Mouse (Mus musculus) MEL (cell line): ENCODE results near the gene Chka.

Experiments used
- CTCF ChIP-seq, 3 experiments: IDR thresholded peaks in 2 of 3; conservative IDR thresholded peaks in 1 of 3; 2 replicates each; pipeline ENCODE4 v1.5.1; 2011 to 2012; ENCODE audit warnings: low read length in 3 of 3, low read depth in 2 of 3, mild to moderate bottlenecking in 2 of 3, improper control_type of control experiment in 1 of 3, inconsistent platforms in 1 of 3, mixed read lengths in 1 of 3, moderate library complexity in 1 of 3; ENCODE audit not compliant: control insufficient read depth in 1 of 3, insufficient read depth in 1 of 3, poor library complexity in 1 of 3, severe bottlenecking in 1 of 3
- E2F4 ChIP-seq: IDR thresholded peaks from 2 replicates; pipeline ENCODE4 v1.6.1; 2011; ENCODE audit warnings: low read depth, low read length, improper control_type of control experiment, borderline replicate concordance
- EP300 ChIP-seq, 2 experiments: IDR thresholded peaks; 2 replicates each; pipeline ENCODE4 v1.6.1; 2011; ENCODE audit warnings: improper control_type of control experiment in 2 of 2, low read length in 2 of 2, low read depth in 1 of 2, mild to moderate bottlenecking in 1 of 2
- GATA1 ChIP-seq: IDR thresholded peaks from 2 replicates; pipeline ENCODE4 v1.6.1; 2011; ENCODE audit warnings: low read depth, low read length, improper control_type of control experiment
- JUND ChIP-seq: IDR thresholded peaks from 2 replicates; pipeline ENCODE4 v1.6.1; 2011; ENCODE audit warnings: low read depth, mild to moderate bottlenecking, improper control_type of control experiment, low read length
- KAT2A ChIP-seq: conservative IDR thresholded peaks from 2 replicates; pipeline ENCODE4 v1.6.1; 2012; ENCODE audit warnings: low read depth, low read length, improper control_type of control experiment, inconsistent platforms
- MAX ChIP-seq: IDR thresholded peaks from 2 replicates; pipeline ENCODE4 v1.6.1; 2011; ENCODE audit warnings: low read length, improper control_type of control experiment
- POLR2A ChIP-seq, 2 experiments: IDR thresholded peaks; 2 replicates each; pipeline ENCODE4 v1.6.1; 2011 to 2012; ENCODE audit warnings: low read length in 2 of 2, mild to moderate bottlenecking in 2 of 2, control low read depth in 1 of 2, improper control_type of control experiment in 1 of 2, low read depth in 1 of 2, moderate library complexity in 1 of 2; ENCODE audit not compliant: control insufficient read depth in 1 of 2, insufficient read depth in 1 of 2, poor library complexity in 1 of 2
- RAD21 ChIP-seq: IDR thresholded peaks from 2 replicates; pipeline ENCODE4 v1.6.1; 2011; ENCODE audit warnings: mild to moderate bottlenecking, low read depth, low read length, improper control_type of control experiment
- SMC3 ChIP-seq: IDR thresholded peaks from 2 replicates; pipeline ENCODE4 v1.6.1; 2011; ENCODE audit warnings: low read depth, low read length, improper control_type of control experiment
- TBP ChIP-seq: IDR thresholded peaks from 2 replicates; pipeline ENCODE4 v1.8.0; 2011; ENCODE audit warnings: low read depth, low read length, improper control_type of control experiment
- ZC3H11A ChIP-seq: IDR thresholded peaks from 2 replicates; pipeline ENCODE4 v1.6.1; 2012; ENCODE audit warnings: low read depth, mild to moderate bottlenecking, inconsistent platforms, low read length, improper control_type of control experiment
- ZMIZ1 ChIP-seq: IDR thresholded peaks from 2 replicates; pipeline ENCODE4 v1.6.1; 2012; ENCODE audit warnings: low read depth, mild to moderate bottlenecking, inconsistent platforms, low read length, improper control_type of control experiment, moderate library complexity
- ZNF384 ChIP-seq: IDR thresholded peaks from 2 replicates; pipeline ENCODE4 v1.6.1; 2012; ENCODE audit warnings: low read depth, mild to moderate bottlenecking, inconsistent platforms, low read length, improper control_type of control experiment

DNA sequence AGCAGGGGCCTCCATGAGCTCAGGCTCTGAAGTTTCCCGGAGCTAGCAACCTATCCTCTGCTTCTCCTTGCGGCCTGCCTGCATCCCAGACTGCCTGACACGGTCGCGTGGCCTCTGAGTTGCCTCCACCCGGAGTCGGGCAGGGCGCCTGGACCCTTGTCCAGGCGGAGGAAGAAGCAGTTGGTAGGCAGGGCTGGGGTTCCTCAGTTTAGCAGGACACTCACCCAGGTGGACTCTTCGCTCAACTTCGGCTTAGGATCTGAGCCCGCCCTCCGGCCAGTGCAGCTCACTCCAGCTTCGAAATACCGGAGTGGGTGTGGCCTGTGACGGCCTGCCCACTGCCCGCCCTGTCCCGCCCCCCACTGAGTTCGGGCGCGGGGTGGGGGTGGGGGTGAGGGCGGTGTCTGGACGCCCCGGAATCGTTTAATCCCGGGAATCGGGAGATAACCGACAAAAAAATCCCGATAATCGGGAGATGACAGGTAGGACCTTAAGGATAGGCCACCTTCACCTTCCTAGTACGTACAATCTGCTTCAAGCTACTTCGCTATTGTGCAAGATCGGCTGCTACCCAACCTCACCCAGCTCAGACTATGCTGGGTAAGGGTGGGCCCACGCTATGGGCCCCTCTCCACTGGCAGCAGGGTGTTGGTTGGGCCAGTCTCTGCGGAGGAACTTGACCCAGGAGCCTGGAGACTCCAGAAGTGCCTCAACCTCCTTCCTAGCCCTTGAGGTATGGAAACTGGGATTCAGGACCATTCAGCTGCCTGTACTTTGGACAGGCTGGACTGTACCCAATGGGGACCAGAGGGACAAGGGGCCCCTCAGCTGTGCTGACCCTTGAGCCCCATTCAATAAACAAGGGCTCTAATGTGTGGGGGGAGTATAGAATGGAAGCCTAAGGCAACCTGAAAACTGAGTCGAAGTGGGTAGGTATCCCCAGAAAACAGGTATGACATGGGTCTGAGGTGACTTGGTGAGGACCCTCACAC lies 55.5 kb downstream of the Chka start, which contains the start of gene Tcirg1:
- TF ChIP-seq POLR2A (IDR thresholded peaks at IDR 0.05; ENCODE audit: control insufficient read depth in 1 of 2, insufficient read depth in 1 of 2, low read depth in 1 of 2, low read length in 2 of 2, poor library complexity in 1 of 2) (peak; percentile 21 to 57; a peak in 1 of 4 replicates), CTCF (IDR thresholded peaks at IDR 0.05 in 2 of 3, conservative IDR thresholded peaks at IDR 0.05 in 1 of 3; ENCODE audit: control insufficient read depth in 1 of 3, insufficient read depth in 1 of 3, low read depth in 2 of 3, low read length in 3 of 3, poor library complexity in 1 of 3, severe bottlenecking in 1 of 3) (no peak), RAD21 (no peak), MAX (no peak), JUND (no peak), TBP (0 out of 2 replicates have a peak, but pooled peaks have one; percentile 18), KAT2A (no peak), E2F4 (no peak), EP300 (IDR thresholded peaks at IDR 0.05; ENCODE audit: low read depth in 1 of 2, low read length in 2 of 2) (no peak), ZMIZ1 (0 out of 2 replicates have a peak, but pooled peaks have one; percentile 24), ZNF384 (no peak), ZC3H11A (no peak), GATA1 (no peak), SMC3 (no peak)
